Mouse (Mus musculus) kidney, postnatal 4 days (tissue): ENCODE results near the gene Gjc2.

Source experiments
- DNase-seq, 2 experiments: peaks; one replicate each; pipeline ENCODE4 v3.0.0; 2021; ENCODE audit warnings: mixed read lengths in 2 of 2

The Gjc2 gene

DNA sequence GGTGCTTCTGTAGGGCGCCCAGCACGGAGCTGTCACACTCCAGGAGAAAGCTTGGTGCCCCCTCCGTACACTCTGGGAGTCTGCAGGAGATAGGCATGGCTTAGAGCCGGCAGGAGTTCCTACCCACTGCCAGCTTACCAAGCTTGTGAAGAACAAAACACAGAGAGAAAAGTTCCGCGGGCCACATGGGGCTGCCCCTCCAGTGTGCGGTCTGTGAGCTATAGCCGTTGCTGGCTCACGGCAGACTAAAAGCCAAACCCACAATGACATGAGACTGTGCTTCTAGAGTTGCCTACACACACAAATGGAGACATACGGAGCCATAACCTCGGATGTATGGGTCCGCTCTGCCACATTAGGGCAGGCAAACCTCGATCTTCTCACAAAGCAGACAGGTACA is 23.9 kb downstream of the Gjc2 start:
- DNase-seq: no peak

DNA sequence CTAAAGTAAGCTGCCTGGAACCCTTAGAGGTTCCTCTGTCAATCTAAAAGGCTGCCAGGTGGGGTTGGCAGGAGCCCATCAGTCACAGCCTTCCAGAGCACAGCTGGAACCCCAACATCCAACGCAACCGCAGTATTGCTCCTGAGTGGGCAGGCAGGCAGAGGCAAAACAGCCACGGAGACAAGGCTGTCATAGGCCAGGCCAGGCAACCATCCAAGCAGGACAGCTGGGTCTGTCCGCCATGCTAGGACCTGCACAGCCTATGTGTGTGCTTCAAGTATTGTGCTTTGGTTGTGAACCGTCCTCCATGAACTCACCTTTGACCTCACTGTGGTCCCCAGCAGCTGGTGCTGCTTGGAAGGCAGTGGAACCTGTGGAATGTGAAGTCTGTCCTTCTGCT is 27.1 kb downstream of the Gjc2 start:
- no peak for DNase-seq

DNA sequence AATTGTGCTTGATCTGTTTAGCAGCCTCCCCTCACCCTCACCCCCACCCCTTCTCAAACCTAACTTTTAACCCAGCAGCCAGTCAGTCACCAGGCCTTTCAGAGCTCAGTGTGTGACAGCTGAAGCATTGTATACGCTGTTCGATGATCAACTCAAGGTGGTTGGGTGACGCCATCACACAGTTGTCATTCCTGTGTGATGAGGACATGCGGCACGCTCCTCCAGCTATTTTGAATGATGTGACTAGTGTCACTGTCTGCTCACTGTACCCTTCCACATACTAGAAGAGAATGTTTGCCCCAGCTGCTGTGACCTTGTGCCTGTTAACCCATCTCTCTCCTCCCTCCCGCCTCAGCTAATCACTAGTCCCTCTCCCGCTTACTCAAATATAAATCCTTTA is 28.8 kb downstream of the Gjc2 start:
- DNase-seq: no peak

DNA sequence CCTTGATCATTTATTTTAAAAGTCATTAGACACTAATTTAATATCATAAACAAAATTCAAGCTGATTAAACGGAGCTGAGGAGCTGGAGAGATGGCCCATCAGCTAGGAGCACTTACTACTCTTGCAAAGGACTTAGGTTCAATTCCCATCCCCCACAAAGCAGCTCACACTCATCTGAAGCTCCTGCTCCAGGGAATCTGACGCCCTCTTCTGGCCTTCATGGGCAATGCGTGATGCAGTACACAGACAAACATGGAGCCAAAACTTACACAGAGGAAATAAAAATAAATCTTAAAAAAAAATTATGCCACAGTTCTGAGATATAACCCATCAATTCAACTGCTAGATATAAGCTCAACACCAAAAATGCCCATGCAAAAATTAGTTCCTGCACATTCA is 31.3 kb downstream of the Gjc2 start:
- no peak for DNase-seq

DNA sequence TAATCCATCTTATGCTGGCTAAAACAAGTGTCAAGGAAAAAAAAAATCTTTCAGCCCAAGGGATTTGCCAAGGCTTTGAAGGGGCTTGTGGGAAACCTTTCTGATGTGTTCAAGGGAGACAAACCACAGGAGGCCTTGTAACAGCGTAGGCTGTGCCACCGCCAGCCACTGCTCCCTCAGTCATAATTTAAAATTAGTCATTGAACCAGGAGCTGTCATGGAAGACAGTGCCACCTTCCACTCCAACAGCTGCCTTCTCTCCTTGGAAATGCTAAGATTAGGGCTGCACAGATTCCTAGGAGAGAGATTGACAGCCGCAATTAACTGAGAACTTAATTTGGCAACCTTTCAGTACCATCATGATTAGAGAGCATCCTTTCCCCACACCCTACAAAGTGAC is 33.7 kb downstream of the Gjc2 start:
- no peak for DNase-seq

DNA sequence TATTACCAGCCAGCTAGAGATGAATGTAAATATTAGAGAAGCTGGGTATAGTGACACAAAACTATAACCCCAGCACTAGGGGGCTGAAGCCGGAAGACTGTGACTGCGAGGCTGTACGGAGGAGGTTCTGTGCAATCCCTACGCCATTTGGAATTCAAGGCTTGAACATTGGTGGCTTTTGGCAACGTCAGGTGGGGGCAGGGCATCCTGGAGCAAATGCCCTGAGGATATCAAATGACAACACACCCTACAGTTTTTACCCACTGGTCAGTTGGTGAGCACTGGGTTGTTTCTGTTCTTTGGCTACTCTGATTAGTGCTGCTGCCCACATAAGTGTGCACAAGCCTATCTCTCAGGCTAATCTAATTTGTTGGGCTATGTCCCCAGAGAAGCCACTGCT is 40.1 kb downstream of the Gjc2 start:
- no peak for DNase-seq

DNA sequence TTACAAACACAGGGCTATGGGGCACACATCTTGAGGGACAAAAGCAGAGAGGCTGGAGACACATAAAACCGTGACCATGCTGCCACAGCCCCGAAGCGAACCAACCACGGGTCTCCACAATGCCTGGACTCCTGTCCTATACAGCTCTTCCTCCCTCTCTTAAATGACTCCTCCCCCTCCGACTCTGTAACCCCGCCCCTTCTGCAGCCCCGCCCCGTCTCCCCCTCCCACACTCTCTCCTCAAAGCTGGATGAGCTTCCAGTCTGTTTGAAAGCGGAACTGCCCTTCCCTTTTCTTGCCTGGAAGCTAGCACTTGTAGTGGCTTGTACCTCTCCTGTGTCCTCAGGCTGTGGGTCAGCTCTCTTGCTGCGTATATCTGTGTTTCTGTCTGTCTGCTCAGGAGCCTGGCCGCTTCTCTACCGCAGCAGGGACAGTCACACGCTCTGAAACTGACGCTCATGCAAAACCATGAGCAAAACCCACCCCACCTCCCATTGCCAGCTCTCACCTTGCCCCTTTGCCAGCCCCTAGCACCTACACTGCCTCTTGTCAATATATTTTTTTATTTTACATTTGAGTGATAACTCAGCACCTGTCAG is 41.1 kb downstream of the Gjc2 start:
- DNase-seq: peak; percentile 46 to 62

DNA sequence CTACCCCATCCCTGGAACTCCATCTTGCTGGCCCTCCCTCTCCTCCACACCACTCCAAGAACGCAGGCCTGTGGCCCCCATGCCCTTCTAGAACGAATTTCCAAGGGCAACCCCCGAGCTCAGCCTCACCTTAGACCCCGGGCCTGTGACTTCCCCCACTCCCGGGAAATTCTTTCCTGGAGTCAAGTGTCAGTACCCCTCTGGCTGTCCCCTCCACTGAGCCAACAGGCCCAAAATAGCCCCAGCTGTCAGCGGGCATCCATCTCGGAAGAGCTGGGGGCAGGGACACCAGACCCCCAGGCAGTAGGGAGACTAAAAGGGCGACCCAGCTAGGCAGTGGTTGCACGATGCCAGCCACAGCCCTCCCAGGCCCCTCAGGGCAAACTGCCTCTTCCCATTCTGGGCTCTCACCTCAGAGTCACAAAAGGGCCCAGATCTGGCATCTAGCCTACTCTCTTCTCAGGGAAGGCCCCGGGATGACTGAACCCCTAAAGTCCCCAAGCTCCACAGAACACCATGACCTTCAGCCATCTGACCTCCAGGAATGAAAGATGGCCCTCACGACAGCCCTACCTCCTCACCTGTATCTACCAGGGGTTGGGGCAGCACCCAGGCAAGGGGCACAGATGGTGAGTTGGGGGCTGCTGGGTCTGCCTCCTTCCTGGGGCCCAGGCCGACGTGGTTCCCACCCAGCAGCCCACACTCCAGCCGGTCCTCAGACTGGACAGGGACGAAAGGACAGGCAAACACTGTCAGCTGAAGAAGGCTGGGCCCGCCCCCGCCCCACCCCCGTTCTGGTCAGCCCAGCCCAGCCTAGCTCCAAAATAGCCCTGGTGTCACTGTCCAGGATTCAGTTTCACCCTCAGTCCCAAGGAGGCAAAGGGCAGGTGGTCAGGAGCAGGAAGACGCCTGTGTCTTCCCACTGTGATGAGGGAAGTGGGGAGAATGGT is 44.2 kb downstream of the Gjc2 start:
- DNase-seq: no peak

DNA sequence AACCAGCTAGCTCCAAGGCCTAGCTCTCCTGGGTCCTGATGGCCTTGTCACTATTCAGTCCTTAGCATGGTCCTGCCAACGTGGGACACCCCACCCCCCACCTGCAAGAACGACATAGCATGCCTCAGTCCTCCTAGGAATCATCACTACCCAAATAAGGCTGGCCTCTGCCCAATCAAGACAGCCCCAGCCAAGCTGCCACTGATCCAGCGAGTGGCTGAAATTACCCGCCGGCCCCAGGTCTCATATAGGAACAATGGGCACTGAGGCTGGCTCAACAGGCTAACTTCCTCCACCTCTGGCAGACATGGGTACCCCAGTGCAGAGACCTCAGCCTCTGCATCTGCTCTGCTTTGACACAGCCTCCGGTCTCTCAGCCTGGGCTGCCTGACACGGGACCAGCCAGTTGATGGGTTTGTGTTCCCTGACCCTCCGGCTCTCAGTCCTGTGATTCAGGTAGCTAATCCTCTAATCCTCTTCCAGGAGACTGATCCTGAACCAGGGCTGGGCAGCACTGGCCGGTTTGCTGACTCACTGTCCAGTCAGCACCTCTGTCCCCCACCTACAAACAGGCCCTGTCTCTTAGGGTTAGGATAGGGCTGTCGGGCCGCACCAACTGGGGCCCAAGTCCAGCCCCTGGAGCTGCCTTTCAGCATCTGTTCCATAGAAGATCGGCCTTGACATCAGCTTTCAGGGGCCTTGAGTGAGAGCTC is 45.9 kb downstream of the Gjc2 start:
- DNase-seq: no peak

DNA sequence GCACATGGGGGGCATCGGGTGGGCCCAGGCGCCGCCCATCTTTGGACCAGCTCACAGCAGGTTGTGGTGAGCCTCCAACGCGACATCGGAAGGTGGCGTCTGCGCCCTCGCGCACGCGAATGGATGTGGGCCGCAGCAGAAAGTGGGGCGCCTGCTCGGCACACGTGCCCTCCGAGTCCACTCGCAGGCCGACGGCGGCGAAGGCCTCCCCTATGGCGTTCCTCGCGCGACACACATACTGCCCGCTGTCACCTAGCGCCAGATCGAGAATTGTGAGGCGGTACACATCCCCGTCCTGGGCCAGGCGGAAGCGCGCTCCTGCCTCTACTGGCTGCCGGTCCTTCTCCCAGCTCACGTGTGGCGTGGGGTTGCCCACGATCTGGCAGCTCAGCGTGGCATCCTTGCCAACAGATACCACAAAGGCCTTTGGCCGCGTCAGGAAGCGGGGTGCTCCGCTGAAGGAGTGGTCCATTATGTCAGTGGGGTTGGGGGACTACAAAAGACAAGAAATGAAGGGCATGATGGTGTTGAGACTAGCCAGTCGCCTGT is 47.0 kb downstream of the Gjc2 start, which contains the start of gene Obscn:
TSS of gene Obscn (minus strand) at position 499 of the 549 bp plus-strand sequence.
- DNase-seq: peak in 1 of 2 experiments; percentile 9

DNA sequence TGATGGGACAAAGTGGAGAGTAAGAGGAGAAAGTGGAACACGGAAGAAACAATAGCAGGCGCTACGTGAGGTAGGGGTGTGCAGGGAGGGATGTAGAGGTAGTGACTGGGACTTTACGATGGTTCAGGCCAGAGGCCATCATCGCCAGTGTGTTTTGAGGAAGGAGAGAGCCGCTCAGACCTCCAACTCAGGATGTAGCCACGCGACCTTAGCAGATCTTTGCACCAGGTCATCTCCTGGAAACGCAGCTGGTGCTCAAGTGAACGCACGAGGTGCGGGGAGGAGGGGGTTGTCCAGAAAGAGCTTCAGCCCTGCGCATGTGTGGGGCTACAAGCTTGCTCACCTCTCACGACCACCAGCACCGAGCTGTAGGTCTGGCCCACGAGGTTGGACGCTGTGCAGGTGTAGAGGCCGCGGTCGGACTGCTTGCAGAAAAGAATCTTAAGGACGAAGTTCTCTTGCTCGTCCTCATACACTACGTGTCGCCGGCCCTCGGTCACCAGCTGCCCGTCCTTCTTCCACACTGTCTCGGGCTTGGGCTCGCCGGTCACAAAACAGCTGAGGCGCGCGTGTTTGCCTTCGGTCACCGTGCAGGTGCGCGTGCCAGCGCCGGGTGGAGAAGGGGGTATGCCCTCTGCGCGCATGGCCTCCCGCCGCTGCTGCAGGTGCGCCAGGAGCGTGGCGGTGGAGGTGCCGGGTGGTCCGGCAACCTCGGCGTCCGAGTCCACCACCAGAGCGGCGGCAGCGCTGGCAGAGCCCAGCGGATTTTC is 47.8 kb downstream of the Gjc2 start:
- DNase-seq: peak; percentile 18 to 37

DNA sequence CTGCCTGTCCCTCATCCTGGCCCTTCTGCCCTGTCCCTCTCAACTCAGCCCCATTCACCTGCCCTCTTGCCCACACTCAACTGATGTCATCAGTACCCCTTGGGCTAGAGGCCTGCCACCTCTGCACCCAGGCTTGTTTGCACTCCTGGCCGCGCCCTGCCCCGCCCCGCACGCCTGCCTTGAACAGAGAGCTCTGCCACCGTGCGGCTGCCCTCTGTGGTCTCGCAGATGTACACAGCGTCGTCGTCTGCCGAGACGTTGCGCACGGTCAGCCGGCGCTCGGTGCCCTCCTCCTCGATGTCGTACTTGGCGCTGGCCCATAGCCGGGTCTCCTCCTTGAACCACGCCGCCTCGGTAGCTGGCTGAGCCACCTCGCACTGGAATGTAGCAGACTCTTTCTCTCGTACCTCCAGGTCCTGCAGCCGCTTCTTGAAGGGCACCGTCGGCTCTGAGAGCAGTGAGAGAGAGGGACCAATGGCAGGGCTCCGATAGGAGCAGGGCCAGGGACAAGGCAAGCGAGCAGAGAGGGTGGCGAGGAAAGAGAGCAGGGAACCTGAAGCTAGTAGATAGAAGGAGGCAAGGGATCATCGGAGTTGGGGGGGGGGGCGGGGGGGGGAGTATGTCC is 48.5 kb downstream of the Gjc2 start:
- DNase-seq: peak; percentile 28 to 51

DNA sequence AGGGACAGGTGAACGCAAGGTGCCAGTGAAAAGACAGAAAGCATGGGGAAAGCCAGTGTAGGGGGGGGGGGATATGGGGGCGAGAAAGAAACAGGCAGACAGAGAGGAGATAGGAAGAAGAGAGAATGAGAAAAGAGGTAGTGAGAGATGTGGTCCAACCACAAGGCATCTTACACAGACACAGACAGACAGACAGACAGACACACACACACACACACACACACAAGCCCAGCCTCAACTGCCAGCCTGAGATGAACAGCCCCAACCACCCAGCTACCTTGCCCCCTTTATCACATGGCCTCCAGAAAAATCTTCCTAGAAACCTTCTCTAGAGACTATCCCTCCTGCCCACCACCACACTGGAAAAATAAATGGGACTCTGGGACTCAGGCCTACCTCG is 50.9 kb downstream of the Gjc2 start:
- no peak for DNase-seq

DNA sequence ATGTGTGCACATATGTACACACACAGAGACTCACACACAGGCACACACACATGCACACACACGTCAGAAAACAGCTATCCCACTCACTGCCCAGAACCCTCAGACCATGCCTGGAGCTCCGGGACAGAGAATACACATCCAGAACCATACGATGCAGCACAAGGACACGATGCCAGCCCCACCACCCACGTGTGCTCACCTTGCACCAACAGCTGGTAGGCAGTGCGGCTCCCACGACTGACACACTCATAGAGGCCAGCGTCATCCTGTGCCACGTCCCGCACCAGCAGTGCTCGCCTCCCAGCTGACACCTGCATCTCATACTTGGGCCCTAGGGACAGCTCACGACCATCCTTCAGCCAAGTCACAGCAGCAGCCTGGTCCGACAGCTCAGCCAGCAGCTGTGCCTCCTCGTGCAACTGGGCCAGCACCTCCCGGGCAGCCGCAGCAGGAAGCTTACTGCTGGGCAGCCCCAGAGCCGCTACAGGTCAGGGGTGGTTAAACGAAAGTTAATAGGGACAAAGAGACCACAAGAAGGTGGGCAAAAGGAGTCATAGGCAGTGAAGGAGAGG is 51.6 kb downstream of the Gjc2 start:
- no peak for DNase-seq

DNA sequence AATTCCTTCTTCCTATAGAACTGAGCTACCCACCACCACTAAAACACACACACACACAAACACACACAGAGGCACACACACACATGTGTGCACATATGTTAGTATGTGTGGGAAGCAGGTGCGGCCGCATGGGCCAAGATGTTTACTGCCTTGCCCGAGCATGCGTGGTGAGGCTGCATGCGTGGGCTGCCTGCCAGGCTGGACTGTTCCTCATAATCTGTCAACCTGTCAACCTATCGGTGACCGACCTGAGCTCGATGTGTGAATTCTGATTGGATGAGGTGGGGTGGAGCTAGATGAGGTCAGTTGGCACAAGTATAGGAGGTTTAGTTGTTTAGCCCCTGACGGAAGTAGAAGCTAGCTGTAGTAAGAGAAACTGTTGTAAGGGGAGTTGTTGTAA is 52.2 kb downstream of the Gjc2 start:
- no peak for DNase-seq
